Mouse (Mus musculus): ENCODE results near the gene Nfic.

The Nfic gene

GRCm38 (mm10) chr10:81360721-81361120, 94.7 kb downstream of the Nfic start:
- no peak for DNase-seq (ENCODE audit: low read depth, low spot score)

- no peak for DNase-seq (ENCODE audit: low read depth, low spot score)
Observed at GRCm38 (mm10) chr10:81358841-81359240, 96.6 kb downstream of the Nfic start.

GRCm38 (mm10) chr10:81358209-81358608, 97.2 kb downstream of the Nfic start:
- no peak for DNase-seq (ENCODE audit: low read depth, low spot score)

- DNase-seq (ENCODE audit: low read depth, low spot score) = peak; percentile 80
Observed at GRCm38 (mm10) chr10:81356991-81357844, 98.2 kb downstream of the Nfic start, which contains the start of gene Mfsd12. Gene Mfsd12, plus strand, starts transcription at chr10:81357491.

- DNase-seq (ENCODE audit: low read depth, low spot score) = no peak
Observed at GRCm38 (mm10) chr10:81356352-81356990, 99.0 kb downstream of the Nfic start.

- no peak for DNase-seq (ENCODE audit: low read depth, low spot score)
Observed at GRCm38 (mm10) chr10:81355533-81355932, 99.9 kb downstream of the Nfic start.

GRCm38 (mm10) chr10:81354738-81355477, 100.5 kb downstream of the Nfic start:
- no peak for DNase-seq (ENCODE audit: low read depth, low spot score)

- no peak for DNase-seq (ENCODE audit: low read depth, low spot score)
Observed at GRCm38 (mm10) chr10:81351678-81352291, 103.7 kb downstream of the Nfic start.

- DNase-seq (ENCODE audit: low read depth, low spot score) = peak; percentile 97
Observed at GRCm38 (mm10) chr10:81350351-81351063, 104.9 kb downstream of the Nfic start, which contains the start of gene Hmg20b. Gene Hmg20b, minus strand, starts transcription at chr10:81350480.

- DNase-seq (ENCODE audit: low read depth, low spot score) = no peak
Observed at GRCm38 (mm10) chr10:81349961-81350350, 105.5 kb downstream of the Nfic start.

- no peak for DNase-seq (ENCODE audit: low read depth, low spot score)
Observed at GRCm38 (mm10) chr10:81349146-81349545, 106.3 kb downstream of the Nfic start.

GRCm38 (mm10) chr10:81346453-81347067, 108.9 kb downstream of the Nfic start:
- DNase-seq (ENCODE audit: low read depth, low spot score) = no peak

All from embryo, embryonic 11.5 days (tissue).